Mouse (Mus musculus) effector memory CD4-positive, alpha-beta T cell, adult 5 months (primary cell): ENCODE data around the gene Gpkow. TPM values are rescaled to one million over a fixed set of nuclear protein-coding genes. Genes with fewer than 3 reads are reported as not detected.

Experiments used
- polyA plus RNA-seq: library from polyadenylated mRNA; unstranded; fragments of 100-300 nt; shearing (Covaris generic); gene quantifications from one replicate; pipeline ENCODE4 v1.2.1, GENCODE M21; 2017

Gpkow gene
- polyA plus RNA-seq: 68.3 TPM

DNA sequence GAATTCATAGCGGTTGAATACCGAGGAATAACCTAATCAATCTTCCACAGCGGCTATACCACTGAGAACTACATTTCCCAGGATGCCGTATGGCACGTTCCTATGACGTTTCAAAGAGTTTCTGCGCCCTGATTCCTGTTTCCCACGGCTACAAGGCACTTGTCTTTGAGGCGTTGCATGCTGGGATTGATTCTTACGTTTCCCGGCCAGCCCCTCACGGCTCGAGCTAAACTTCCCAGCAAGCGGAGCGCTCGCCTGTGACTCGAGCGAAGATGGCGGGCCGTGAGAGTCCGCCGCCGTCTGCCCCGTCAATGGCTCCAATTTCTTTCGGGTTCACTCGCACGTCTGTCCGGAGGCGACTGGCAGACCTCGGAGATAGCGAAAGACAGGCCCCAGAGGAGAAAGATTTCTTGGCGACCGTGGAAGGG lies at the start of gene Gpkow:
Gene Gpkow, plus strand, starts transcription at position 178 of the 428 bp plus-strand sequence.

DNA sequence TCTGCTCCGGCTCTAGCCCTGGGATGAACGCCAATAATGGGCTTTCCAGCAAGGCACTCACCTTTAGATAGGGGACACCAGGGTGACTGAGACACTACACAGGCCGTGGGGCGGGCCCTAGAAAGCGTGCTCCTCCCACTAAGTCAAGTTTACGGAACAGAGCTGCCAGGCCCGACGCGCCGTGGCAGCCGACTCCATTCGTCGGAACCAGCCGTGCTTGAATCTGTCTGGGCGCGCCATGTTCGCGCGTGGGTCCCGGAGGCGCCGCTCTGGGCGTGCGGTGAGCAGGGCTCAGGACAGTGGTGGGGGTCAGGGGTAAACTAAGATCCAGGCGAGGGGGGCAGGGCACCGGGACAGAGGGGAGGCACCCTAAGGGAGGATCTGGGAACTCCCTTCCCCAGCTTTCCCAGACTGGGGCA lies 39.7 kb upstream of the Gpkow start, which contains the start of gene Prickle3:
Gene Prickle3, plus strand, starts transcription at position 40 of the 419 bp plus-strand sequence.

DNA sequence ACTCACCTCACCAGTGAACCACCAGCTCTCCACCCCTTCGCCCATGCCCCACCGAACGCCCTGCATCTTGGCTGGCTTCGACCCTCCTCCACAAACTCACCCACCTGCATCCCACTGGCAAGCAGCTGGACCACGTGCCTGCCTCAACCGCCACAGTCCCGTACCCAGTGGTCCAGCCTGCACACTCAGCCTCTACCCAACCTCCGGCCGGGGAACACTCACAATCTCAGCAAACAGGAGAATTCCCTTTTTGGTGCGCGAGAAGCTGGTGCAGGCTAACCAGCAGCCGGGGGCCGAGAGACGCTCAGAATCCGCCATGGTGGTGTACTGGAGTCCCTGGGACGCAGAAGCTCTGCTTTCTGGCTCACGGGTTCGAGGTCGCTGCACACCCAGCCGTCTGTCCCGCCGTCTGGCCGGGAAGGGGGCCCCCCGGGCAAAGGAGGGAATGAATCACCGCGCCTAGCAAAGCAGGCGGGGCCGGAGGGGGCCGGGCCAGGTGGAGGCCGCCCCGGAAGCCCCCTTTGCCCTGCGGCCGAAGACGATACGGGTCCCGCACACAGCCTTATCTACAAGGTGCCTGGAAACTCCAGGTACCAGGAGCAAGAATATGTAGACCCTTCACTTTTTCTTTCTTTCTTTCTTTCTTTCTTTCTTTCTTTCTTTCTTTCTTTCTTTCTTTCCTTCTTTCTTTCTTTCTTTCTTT lies 25.9 kb upstream of the Gpkow start, which contains the start of gene Plp2:
Gene Plp2, minus strand, starts transcription at position 470 of the 703 bp plus-strand sequence.

GRCm38 (mm10) chrX:7680864-7681263 lies 16.1 kb upstream of the Gpkow start, which contains the start of gene Magix:
Gene Magix, minus strand, starts transcription at chrX:7681251.

GRCm38 (mm10) chrX:7714135-7714899 lies 17.4 kb downstream of the Gpkow start, which contains the start of gene Wdr45:
Gene Wdr45, plus strand, starts transcription at chrX:7714333.

GRCm38 (mm10) chrX:7721514-7722281 lies 24.8 kb downstream of the Gpkow start, which contains the start of gene Gm45208:
Gene Gm45208, plus strand, starts transcription at chrX:7722245.

DNA sequence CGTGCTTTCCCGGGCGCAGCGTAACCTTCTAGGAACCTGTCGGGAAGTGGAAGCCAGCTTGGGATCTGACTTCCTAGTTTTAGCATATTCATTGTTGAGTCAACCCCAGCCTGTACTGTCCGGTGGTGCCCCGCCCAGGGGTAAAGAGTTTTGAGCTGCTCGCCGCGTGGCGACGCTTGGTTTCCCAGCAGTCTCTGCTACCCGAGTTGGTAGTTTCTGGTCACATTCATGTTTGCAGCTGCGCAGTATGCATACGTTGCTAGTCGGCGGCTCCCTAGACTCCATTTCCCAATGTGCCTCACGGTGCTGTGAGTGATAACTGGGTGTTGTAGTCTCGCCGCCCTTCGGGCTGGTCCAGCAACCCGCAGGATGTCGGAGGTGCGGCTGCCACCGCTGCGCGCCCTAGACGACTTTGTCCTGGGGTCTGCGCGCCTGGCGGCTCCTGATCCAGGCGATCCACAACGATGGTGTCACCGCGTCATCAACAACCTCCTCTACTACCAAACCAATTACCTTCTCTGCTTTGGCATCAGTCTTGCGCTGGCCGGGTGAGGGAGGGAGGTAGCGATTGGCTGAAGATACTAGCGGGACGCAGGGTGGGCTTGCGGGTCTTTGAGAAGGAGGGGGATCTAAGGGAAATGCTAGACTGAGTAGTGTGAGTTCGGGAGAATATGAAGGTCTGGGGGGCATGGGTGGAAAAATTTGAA lies 31.4 kb downstream of the Gpkow start, which contains the start of gene Praf2:
Gene Praf2, plus strand, starts transcription at position 225 of the 707 bp plus-strand sequence.

DNA sequence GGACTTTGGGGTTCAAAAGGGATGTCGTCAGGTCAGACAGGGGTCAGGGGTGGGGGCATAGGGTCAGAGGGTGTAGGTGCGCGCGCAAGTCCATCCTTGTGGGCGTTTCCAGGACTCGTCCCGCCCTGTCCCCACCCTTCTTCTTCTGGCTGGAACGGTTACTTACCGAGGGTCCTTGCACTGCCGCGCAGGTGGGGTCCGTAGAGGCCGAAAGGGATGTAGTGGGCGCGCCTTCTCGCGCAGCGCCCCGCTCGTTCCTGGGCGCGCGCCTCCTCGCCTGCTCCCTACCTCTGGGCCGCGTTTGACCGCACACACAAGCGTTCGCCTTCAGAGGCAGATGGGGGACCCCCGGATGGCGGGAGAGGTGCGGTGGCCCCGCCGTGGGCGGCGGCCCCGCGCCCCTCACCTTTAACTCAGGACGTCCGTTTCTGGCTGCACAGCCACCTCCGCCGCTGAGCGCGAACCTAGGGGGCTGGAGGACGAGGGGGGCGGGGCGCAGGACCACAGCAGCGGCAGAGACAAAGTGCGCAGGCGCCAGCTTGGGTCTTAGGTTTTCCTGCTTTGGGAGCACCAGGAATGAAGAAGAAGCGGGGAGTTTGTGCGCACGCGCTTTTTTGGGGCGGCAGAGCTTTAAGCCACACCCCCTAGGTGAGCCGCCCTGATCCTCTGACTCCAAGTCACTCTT lies 53.6 kb downstream of the Gpkow start, which contains the start of gene Ccdc120:
Gene Ccdc120, minus strand, starts transcription at position 474 of the 685 bp plus-strand sequence.

Other genes starting within 250 kb of the Gpkow start
- gene Foxp3, start 123.5 kb upstream of the Gpkow start, polyA plus RNA-seq: 1.5 TPM
- 4.7 TPM for gene Ppp1r3f, start 122.8 kb upstream of the Gpkow start, polyA plus RNA-seq
- gene Ccdc22, start 91.6 kb upstream of the Gpkow start, polyA plus RNA-seq: 11.1 TPM
- gene Cacna1f, start 90.0 kb upstream of the Gpkow start, polyA plus RNA-seq: not detected
- not detected for gene Syp, start 58.7 kb upstream of the Gpkow start, polyA plus RNA-seq
- 21.6 TPM for gene Prickle3, start 39.9 kb upstream of the Gpkow start, polyA plus RNA-seq
- gene Plp2, start 25.7 kb upstream of the Gpkow start, polyA plus RNA-seq: 30.3 TPM
- gene Magix, start 15.9 kb upstream of the Gpkow start, polyA plus RNA-seq: not detected
- gene Wdr45, start 17.2 kb downstream of the Gpkow start, polyA plus RNA-seq: 98.4 TPM
- not detected for gene Gm45208, start 25.1 kb downstream of the Gpkow start, polyA plus RNA-seq
- gene Praf2, start 31.3 kb downstream of the Gpkow start, polyA plus RNA-seq: 19.8 TPM
- gene Ccdc120, start 53.8 kb downstream of the Gpkow start, polyA plus RNA-seq: 0.12 TPM
- 64.9 TPM for gene Tfe3, start 65.4 kb downstream of the Gpkow start, polyA plus RNA-seq
- 104 TPM for gene Gripap1, start 92.6 kb downstream of the Gpkow start, polyA plus RNA-seq
- gene Kcnd1, start 125.2 kb downstream of the Gpkow start, polyA plus RNA-seq: 0.19 TPM
- 191 TPM for gene Otud5, start 144.2 kb downstream of the Gpkow start, polyA plus RNA-seq
- 233 TPM for gene Pim2, start 181.1 kb downstream of the Gpkow start, polyA plus RNA-seq
- 38.7 TPM for gene Slc35a2, start 186.9 kb downstream of the Gpkow start, polyA plus RNA-seq
- gene Pqbp1, start 202.1 kb downstream of the Gpkow start, polyA plus RNA-seq: 170 TPM
- gene Timm17b, start 202.2 kb downstream of the Gpkow start, polyA plus RNA-seq: 101 TPM
- not detected for gene Gm10491, start 210.7 kb downstream of the Gpkow start, polyA plus RNA-seq
- not detected for gene Gm10490, start 212.4 kb downstream of the Gpkow start, polyA plus RNA-seq
- not detected for gene Pcsk1n, start 222.7 kb downstream of the Gpkow start, polyA plus RNA-seq
- not detected for gene Eras, start 231.5 kb downstream of the Gpkow start, polyA plus RNA-seq